Mouse (Mus musculus) C2C12 (cell line): ENCODE results near the gene Frmpd3.

Experiments used
- CEBPB ChIP-seq: IDR thresholded peaks from one replicate; pipeline ENCODE4 v1.6.1; 2011; ENCODE audit warnings: low read depth, mild to moderate bottlenecking, control low read depth, moderate library complexity
- CTCF ChIP-seq: IDR thresholded peaks from one replicate; pipeline ENCODE4 v1.5.1; 2011; ENCODE audit not compliant: control insufficient read depth, insufficient read depth, insufficient read length
- FOSL1 ChIP-seq: IDR thresholded peaks from one replicate; pipeline ENCODE4 v1.8.0; 2011; ENCODE audit warnings: mild to moderate bottlenecking, low read length; ENCODE audit not compliant: poor library complexity, insufficient read depth, severe bottlenecking
- MYOG ChIP-seq: IDR thresholded peaks from one replicate; pipeline ENCODE4 v1.6.1; 2011; ENCODE audit not compliant: control insufficient read depth, insufficient read length; ENCODE audit errors: extremely low read depth
- USF1 ChIP-seq: IDR thresholded peaks from one replicate; pipeline ENCODE4 v1.6.1; 2011; ENCODE audit warnings: low read depth, mild to moderate bottlenecking, control low read depth, moderate library complexity

GRCm38 (mm10) chrX:140429985-140430384 lies 87.9 kb downstream of the Frmpd3 start:
- TF ChIP-seq CTCF (no peak), USF1 (no peak), FOSL1 (no peak), CEBPB (no peak), MYOG (no peak)
